Mouse (Mus musculus): Measurements from ENCODE around the gene Bpi. TPM values are rescaled to one million over a fixed set of nuclear protein-coding genes. Genes with fewer than 3 reads are reported as not detected.

The Bpi gene
- total RNA-seq (2023) = not detected

GRCm38 (mm10) chr2:158258005-158258418, at the start of gene Bpi:
Gene Bpi, plus strand, starts transcription at chr2:158258094.

GRCm38 (mm10) chr2:158228670-158229502, 29.0 kb upstream of the Bpi start, which contains the start of gene D630003M21Rik:
Gene D630003M21Rik, minus strand, starts transcription at chr2:158229222.

GRCm38 (mm10) chr2:158305948-158306695, 48.2 kb downstream of the Bpi start, which contains the start of gene Lbp:
Gene Lbp, plus strand, starts transcription at chr2:158306493.

Other genes starting within 250 kb of the Bpi start
- 10 to 100 TPM; 25.0 to 26.5 TPM for gene Tti1, start 229.7 kb upstream of the Bpi start, total RNA-seq (2023)
- 10 to 100 TPM; 23.7 to 26.6 TPM for gene Rprd1b, start 229.6 kb upstream of the Bpi start, total RNA-seq (2023)
- 10 to 100 TPM; 15.3 to 19.2 TPM for gene Tgm2, start 111.7 kb upstream of the Bpi start, total RNA-seq (2023)
- gene D630003M21Rik, start 28.9 kb upstream of the Bpi start, total RNA-seq (2023) = not detected
- 10 to 100 TPM; 47.6 to 63.5 TPM for gene Lbp, start 48.4 kb downstream of the Bpi start, total RNA-seq (2023)
- under 1 TPM in 1 of 2 experiments, not detected in 1; 0.07 TPM for gene Snhg11, start 117.5 kb downstream of the Bpi start, total RNA-seq (2023)
- gene Ralgapb, start 151.8 kb downstream of the Bpi start, total RNA-seq (2023) = 10 to 100 TPM; 45.2 to 50.3 TPM
- not detected for gene Adig, start 244.5 kb downstream of the Bpi start, total RNA-seq (2023)